Comparison of ENCODE assay signal across 11 mouse cellular contexts in genomic region chr8:90843127-90843526, GRCm38 (mm10). TPM values are rescaled to one million over a fixed set of nuclear protein-coding genes. Genes with fewer than 3 reads are reported as not detected.
"Had no signal": no experiment of that assay in that cellular context is flagged by ENCODE, and none has a peak within 500 bp of the region (broad histone marks: within the 10 kb centered on the region; RNA-seq: fewer than 3 reads in every experiment).

No protein-coding gene starts in this region.

- H3K36me3 ChIP-seq: liver, embryonic 13.5 days; midbrain, embryonic 12.5 days; stomach, embryonic 15.5 days had no signal

- H3K9ac ChIP-seq: limb, embryonic 12.5 days; liver, embryonic 13.5 days; liver, postnatal 0 days; midbrain, embryonic 12.5 days; stomach, embryonic 15.5 days had no signal

- H3K9me3 ChIP-seq: limb, embryonic 12.5 days; liver, embryonic 13.5 days; midbrain, embryonic 12.5 days; stomach, embryonic 15.5 days had no signal

- DNase-seq: kidney, adult 9 months; kidney, postnatal 36 days; liver; liver, embryonic 13.5 days; liver, postnatal 0 days; thymus, postnatal 4 days had no signal

- H3K4me1 ChIP-seq: liver, embryonic 13.5 days; midbrain, embryonic 12.5 days had no signal

- H3K4me3 ChIP-seq: layer of hippocampus, adult 2 months; limb, embryonic 12.5 days; liver, embryonic 13.5 days; midbrain, embryonic 12.5 days; stomach, embryonic 15.5 days had no signal

- H3K27ac ChIP-seq: kidney, postnatal 0 days; layer of hippocampus, adult 2 months; limb, embryonic 12.5 days; liver, embryonic 13.5 days; midbrain, embryonic 12.5 days; stomach, embryonic 15.5 days had no signal

- H3K27me3 ChIP-seq: limb, embryonic 12.5 days; liver, embryonic 13.5 days; midbrain, embryonic 12.5 days; stomach, embryonic 15.5 days had no signal

RNA-seq across cellular contexts. Expression of gene Gm19935, which starts 25.9 kb away (rescaled TPM):
- polyA plus RNA-seq: limb, embryonic 12.5 days; liver, embryonic 13.5 days; liver, postnatal 0 days; midbrain, embryonic 12.5 days; stomach, embryonic 15.5 days had no signal
